Mouse (Mus musculus) inflammation-experienced regulatory T-cells, adult 16 weeks (primary cell): ENCODE results near the gene Fbll1. TPM values are rescaled to one million over a fixed set of nuclear protein-coding genes. Genes with fewer than 3 reads are reported as not detected.

Experiments
- polyA plus RNA-seq: library from polyadenylated mRNA; unstranded; fragments of 100-300 nt; shearing (Covaris generic); gene quantifications from one replicate; pipeline ENCODE4 v1.2.1, GENCODE M21; 2017

The Fbll1 gene
- not detected for polyA plus RNA-seq

GRCm38 (mm10) chr11:35798874-35799273 lies at the start of gene Fbll1:
Fbll1 (minus strand) TSS chr11:35798884.

GRCm38 (mm10) chr11:35834022-35834760 lies 35.5 kb upstream of the Fbll1 start, which contains the start of gene Rars:
Rars (minus strand) TSS chr11:35834506.

GRCm38 (mm10) chr11:35769188-35769745 lies 29.4 kb downstream of the Fbll1 start, which contains the start of gene Pank3:
Pank3 (plus strand) TSS chr11:35769484.

Other genes starting within 250 kb of the Fbll1 start
- gene Pank3, start 29.4 kb downstream of the Fbll1 start, polyA plus RNA-seq: 10.2 TPM
- gene Rars, start 35.6 kb upstream of the Fbll1 start, polyA plus RNA-seq: 71.5 TPM
- gene Wwc1, start 181.6 kb upstream of the Fbll1 start, polyA plus RNA-seq: not detected